Mouse (Mus musculus): ENCODE results near the gene Mctp1. TPM values are rescaled to one million over a fixed set of nuclear protein-coding genes. Genes with fewer than 3 reads are reported as not detected.

The Mctp1 gene
- polyA plus RNA-seq, 1 experiment from 2014 or later, result 0.20 TPM

DNA sequence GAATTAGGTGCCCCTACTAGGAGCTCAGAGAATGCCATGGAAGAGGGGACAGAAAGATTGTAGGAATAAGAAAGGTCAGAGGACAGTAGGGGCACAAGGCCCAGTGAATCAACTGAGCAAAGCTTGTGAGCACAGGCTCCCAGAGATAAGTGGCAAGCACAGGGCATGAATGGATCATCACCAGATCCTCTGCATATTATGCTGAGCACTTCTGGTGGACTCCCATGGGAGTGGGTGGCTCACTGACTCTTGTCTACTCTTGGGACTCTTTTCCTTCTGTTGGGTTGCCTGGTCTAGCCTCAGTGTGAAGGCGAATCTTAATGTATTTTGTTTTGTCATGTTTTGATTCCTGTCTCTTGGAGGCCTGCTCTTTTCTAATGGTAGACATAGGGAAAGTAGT, 684.5 kb downstream of the Mctp1 start:
- no peak for ATAC-seq (ENCODE audit: insufficient number of reproducible peaks, insufficient read depth, low FRiP score, low TSS enrichment, low read depth)
- Histone ChIP-seq H3K9me3 (no peaks in the 10 kb centered on the region), H3K4me2 (no peak overlapping the region), H3K36me3 (peaks cover 10% of the 10 kb centered on the region; the same call in 1 of the 2 replicates), H3K27me3 (no peaks in the 10 kb centered on the region), H3K4me1 (replicated peaks) (no peaks in the 10 kb centered on the region), H3K4me3 (replicated peaks) (no peak overlapping the region), H3K27ac (no peak overlapping the region), H3K9ac (replicated peaks) (no peak overlapping the region)
- 91% methylated on average over 1 of the region's 1 CpGs for WGBS

GRCm38 (mm10) chr13:77072030-77072429, 687.7 kb downstream of the Mctp1 start:
- H3K9me3 ChIP-seq, result peaks cover 6% of the 10 kb centered on the region
- H3K9ac ChIP-seq (replicated peaks), result no peak overlapping the region
- no peaks in the 10 kb centered on the region for H3K27me3 ChIP-seq
- H3K4me2 ChIP-seq, result no peak overlapping the region
- no peak overlapping the region for H3K4me3 ChIP-seq (replicated peaks)
- H3K27ac ChIP-seq, result no peak overlapping the region
- ATAC-seq (ENCODE audit: insufficient number of reproducible peaks, insufficient read depth, low FRiP score, low TSS enrichment, low read depth), result no peak
- H3K4me1 ChIP-seq (replicated peaks), result no peaks in the 10 kb centered on the region
- H3K36me3 ChIP-seq, result peaks cover 22% of the 10 kb centered on the region

Other genes with a start within 250 kb of the Mctp1 start
- not detected in 2 replicates for gene Fam81b, start 79.5 kb upstream of the Mctp1 start, polyA plus RNA-seq (2016; fragmentation: Nextera tagmentation; extraction: Ambion mirVana)

All from limb, embryonic 12.5 days (tissue).